Mouse (Mus musculus) heart, postnatal 25 days (tissue): ENCODE measurements around the gene Wdr93. TPM values are rescaled to one million over a fixed set of nuclear protein-coding genes. Genes with fewer than 3 reads are reported as not detected.
A peak's percentile ranks its signal among the peaks of the same experiment; 100 is the strongest.

Experiments
- DNase-seq: peaks from one replicate; pipeline ENCODE4 v3.0.0; 2022; ENCODE audit warnings: low spot score
- intact Hi-C: fragments of 180-260 bp; cut with DNase I; formaldehyde crosslinking; loops from one replicate; pipeline ENCODE4 v1.15.1; 2025
- total RNA-seq, 2 experiments: library from RNA; stranded (reverse); gene quantifications; 2 replicates each; pipeline ENCODE4 v1.2.3; 2021

Wdr93 gene
- total RNA-seq, result under 1 TPM in 1 of 2 experiments, not detected in 1; 0.21 TPM

GRCm38 (mm10) chr7:79742659-79743536, at the start of gene Wdr93, which contains the start of gene Pex11a:
Wdr93 (plus strand) TSS chr7:79743163.
Pex11a (minus strand) TSS chr7:79743131.
- DNase-seq, result peak; percentile 38
- intact Hi-C loops, result no loop called here

- DNase-seq, result no peak
- intact Hi-C loops, result no loop called here
Measured at GRCm38 (mm10) chr7:79696495-79696894, 46.5 kb upstream of the Wdr93 start.

GRCm38 (mm10) chr7:79702755-79703154, 40.2 kb upstream of the Wdr93 start:
- DNase-seq, result no peak

GRCm38 (mm10) chr7:79705210-79705609, 37.8 kb upstream of the Wdr93 start:
- no peak for DNase-seq
- intact Hi-C loops, result no loop called here

More at GRCm38 (mm10) chr7:79702755-79703154, 40.2 kb upstream of the Wdr93 start:
- intact Hi-C loops, result no loop called here

- no peak for DNase-seq
- intact Hi-C loops, result no loop called here
Measured at GRCm38 (mm10) chr7:79710130-79710607, 32.8 kb upstream of the Wdr93 start.

GRCm38 (mm10) chr7:79710831-79711230, 32.1 kb upstream of the Wdr93 start:
- DNase-seq, result no peak
- intact Hi-C loops, result no loop called here

- intact Hi-C loops, result no loop called here
- DNase-seq, result peak; percentile 71
Measured at GRCm38 (mm10) chr7:79715187-79715981, 27.6 kb upstream of the Wdr93 start, which contains the start of gene Kif7. Kif7 (minus strand) TSS chr7:79715720.

- DNase-seq, result peak; percentile 37
- intact Hi-C loops, result no loop called here
Measured at GRCm38 (mm10) chr7:79721386-79721977, 21.5 kb upstream of the Wdr93 start.

GRCm38 (mm10) chr7:79727091-79727490, 15.9 kb upstream of the Wdr93 start:
- no peak for DNase-seq
- intact Hi-C loops, result loop anchor here (5.0 kb wide), 2 partner anchors 65 to 230 kb away; partner anchors contain the start of gene Ticrr

- intact Hi-C loops, result loop anchor here (2.0 to 5.0 kb wide), 3 partner anchors 66 to 231 kb away; partner anchors contain the start of gene Ticrr
- no peak for DNase-seq
Measured at GRCm38 (mm10) chr7:79728219-79728618, 14.7 kb upstream of the Wdr93 start.

- intact Hi-C loops, result loop anchor here (2.0 to 5.0 kb wide), 3 partner anchors 67 to 232 kb away; partner anchors contain the start of gene Ticrr
- no peak for DNase-seq
Measured at GRCm38 (mm10) chr7:79729169-79729568, 13.8 kb upstream of the Wdr93 start.

- DNase-seq, result no peak
- intact Hi-C loops, result loop anchor here (2.0 to 5.0 kb wide), 3 partner anchors 68 to 233 kb away; partner anchors contain the start of gene Ticrr
Measured at GRCm38 (mm10) chr7:79729743-79730370, 13.1 kb upstream of the Wdr93 start.

- no peak for DNase-seq
- intact Hi-C loops, result no loop called here
Measured at GRCm38 (mm10) chr7:79731438-79731837, 11.5 kb upstream of the Wdr93 start.

GRCm38 (mm10) chr7:79732622-79733021, 10.3 kb upstream of the Wdr93 start, which contains the start of gene Plin1:
Plin1 (minus strand) TSS chr7:79732903.
- DNase-seq, result no peak
- intact Hi-C loops, result no loop called here

- intact Hi-C loops, result no loop called here
- DNase-seq, result no peak
Measured at GRCm38 (mm10) chr7:79734563-79734962, 8.4 kb upstream of the Wdr93 start.

GRCm38 (mm10) chr7:79736511-79736910, 6.5 kb upstream of the Wdr93 start:
- intact Hi-C loops, result no loop called here
- no peak for DNase-seq

GRCm38 (mm10) chr7:79738913-79739312, 4.0 kb upstream of the Wdr93 start:
- no peak for DNase-seq
- intact Hi-C loops, result no loop called here

GRCm38 (mm10) chr7:79740279-79740678, 2.7 kb upstream of the Wdr93 start:
- DNase-seq, result no peak

GRCm38 (mm10) chr7:79742277-79742658, 695 bp upstream of the Wdr93 start:
- intact Hi-C loops, result no loop called here
- DNase-seq, result no peak

More at GRCm38 (mm10) chr7:79740279-79740678, 2.7 kb upstream of the Wdr93 start:
- intact Hi-C loops, result no loop called here
